Mouse (Mus musculus): Measurements from ENCODE around the gene Fam19a2. TPM values are rescaled to one million over a fixed set of nuclear protein-coding genes. Genes with fewer than 3 reads are reported as not detected.

Gene Fam19a2
- polyA plus RNA-seq, 1 experiment = not detected

DNA sequence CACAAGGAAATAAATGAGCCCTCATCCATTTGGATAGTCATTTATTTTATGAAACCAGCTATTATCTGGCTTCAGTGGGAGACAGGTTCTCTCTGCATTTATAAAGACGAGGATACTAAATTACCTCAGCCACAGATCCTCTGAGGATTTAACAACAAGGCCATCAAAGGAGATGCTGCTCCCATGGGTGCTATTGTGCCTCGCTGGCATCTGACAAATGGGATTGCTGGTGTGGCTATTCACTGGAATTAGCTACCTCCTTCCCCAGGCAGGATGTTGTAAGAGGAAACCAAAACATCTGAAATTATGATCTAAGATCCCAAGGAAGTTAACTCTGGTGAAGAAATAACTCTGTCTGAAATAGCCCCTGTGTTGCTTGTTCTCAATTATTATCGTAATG, 262.3 kb downstream of the Fam19a2 start:
- TF ChIP-seq POLR2A (IDR thresholded peaks at IDR 0.05; ENCODE audit: borderline replicate concordance, control insufficient read depth, low read depth, low read length) (no peak), CTCF (IDR thresholded peaks at IDR 0.05; ENCODE audit: control insufficient read depth, insufficient read depth, low read length) (no peak)
- Histone ChIP-seq H3K4me3 (replicated peaks; ENCODE audit: control insufficient read depth, low read depth, low read length) (no peak overlapping the region), H3K27ac (ENCODE audit: control insufficient read depth, insufficient read depth, low read depth, low read length, poor library complexity) (no peak overlapping the region), H3K4me1 (ENCODE audit: control insufficient read depth, insufficient read depth, low read length) (no peaks in the 10 kb centered on the region)
- WGBS = 58% methylated on average over 3 of the region's 3 CpGs

DNA sequence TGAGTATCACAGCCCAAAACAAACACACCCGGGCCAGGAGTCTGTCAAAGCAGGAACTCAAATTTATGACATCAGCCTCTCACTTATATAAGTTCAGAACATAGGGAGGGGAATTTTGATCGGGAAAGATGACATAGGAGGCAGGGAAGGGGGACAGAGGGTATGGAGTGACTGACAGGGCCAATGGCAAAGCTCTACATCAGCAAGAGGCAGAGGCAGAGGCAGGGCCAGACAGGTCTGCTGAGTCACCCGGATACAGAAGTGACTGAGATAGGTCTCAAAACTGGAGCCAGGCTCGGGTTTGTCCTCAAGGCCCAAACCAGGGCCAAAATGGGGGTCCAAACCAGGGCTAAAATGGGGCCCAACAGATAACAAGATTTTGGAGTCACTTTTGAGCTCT, 272.3 kb downstream of the Fam19a2 start:
- TF ChIP-seq POLR2A (IDR thresholded peaks at IDR 0.05; ENCODE audit: borderline replicate concordance, control insufficient read depth, low read depth, low read length) (no peak), CTCF (IDR thresholded peaks at IDR 0.05; ENCODE audit: control insufficient read depth, insufficient read depth, low read length) (no peak)
- Histone ChIP-seq H3K4me1 (ENCODE audit: control insufficient read depth, insufficient read depth, low read length) (no peaks in the 10 kb centered on the region), H3K4me3 (replicated peaks; ENCODE audit: control insufficient read depth, low read depth, low read length) (no peak overlapping the region), H3K27ac (ENCODE audit: control insufficient read depth, insufficient read depth, low read depth, low read length, poor library complexity) (no peak overlapping the region)
- 62% methylated on average over 4 of the region's 4 CpGs for WGBS

DNA sequence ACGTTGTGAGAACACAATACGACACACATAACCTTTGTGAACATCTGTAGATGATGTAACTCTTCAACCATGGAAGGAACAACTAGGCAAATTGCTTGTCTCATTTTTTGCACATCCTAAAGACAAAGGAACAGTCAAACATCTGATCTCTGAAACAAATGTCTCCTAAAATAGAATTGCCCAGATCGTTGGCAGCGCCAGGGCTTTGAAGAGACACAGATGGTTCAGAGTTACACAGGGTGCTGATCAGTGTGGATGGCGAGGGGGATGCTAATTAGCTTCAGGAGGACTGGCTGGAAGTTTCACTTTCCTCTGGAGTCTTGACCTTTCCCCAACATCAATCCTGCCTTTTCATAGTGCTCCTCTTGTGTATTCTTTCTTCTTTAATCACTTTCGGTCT, 284.6 kb downstream of the Fam19a2 start:
- Histone ChIP-seq H3K4me1 (ENCODE audit: control insufficient read depth, insufficient read depth, low read length) (no peaks in the 10 kb centered on the region), H3K4me3 (replicated peaks; ENCODE audit: control insufficient read depth, low read depth, low read length) (no peak overlapping the region), H3K27ac (ENCODE audit: control insufficient read depth, insufficient read depth, low read depth, low read length, poor library complexity) (no peak overlapping the region)
- TF ChIP-seq POLR2A (IDR thresholded peaks at IDR 0.05; ENCODE audit: borderline replicate concordance, control insufficient read depth, low read depth, low read length) = no peak
- no peak for TF ChIP-seq CTCF (IDR thresholded peaks at IDR 0.05; ENCODE audit: control insufficient read depth, insufficient read depth, low read length)
- 70% methylated on average over 6 of the region's 6 CpGs for WGBS

DNA sequence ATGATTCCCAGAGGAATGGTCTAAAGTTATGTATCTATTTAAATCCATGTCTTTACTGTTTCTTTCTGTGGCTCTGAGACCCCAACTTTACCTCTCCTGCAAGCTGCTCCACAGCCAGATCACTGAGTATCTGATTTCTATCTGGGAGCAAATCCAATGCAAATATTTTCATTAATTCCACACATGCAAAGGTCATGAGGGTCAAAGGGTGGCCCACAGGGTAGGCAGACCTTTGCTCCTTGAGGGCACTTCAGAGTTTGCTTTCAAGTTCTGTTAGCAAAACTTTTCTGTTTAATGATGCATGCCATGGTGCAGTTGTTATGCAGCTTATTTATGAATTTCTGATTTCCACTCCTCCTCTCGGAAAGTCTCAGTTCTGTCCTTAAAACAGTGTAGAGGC, 303.9 kb downstream of the Fam19a2 start:
- Histone ChIP-seq H3K4me3 (replicated peaks; ENCODE audit: control insufficient read depth, low read depth, low read length) (no peak overlapping the region), H3K27ac (ENCODE audit: control insufficient read depth, insufficient read depth, low read depth, low read length, poor library complexity) (no peak overlapping the region), H3K4me1 (ENCODE audit: control insufficient read depth, insufficient read depth, low read length) (peaks cover 2% of the 10 kb centered on the region; the same call in 1 of the 2 replicates)
- 85% methylated on average over 1 of the region's 1 CpGs for WGBS
- TF ChIP-seq POLR2A (IDR thresholded peaks at IDR 0.05; ENCODE audit: borderline replicate concordance, control insufficient read depth, low read depth, low read length) = no peak
- no peak for TF ChIP-seq CTCF (IDR thresholded peaks at IDR 0.05; ENCODE audit: control insufficient read depth, insufficient read depth, low read length)

DNA sequence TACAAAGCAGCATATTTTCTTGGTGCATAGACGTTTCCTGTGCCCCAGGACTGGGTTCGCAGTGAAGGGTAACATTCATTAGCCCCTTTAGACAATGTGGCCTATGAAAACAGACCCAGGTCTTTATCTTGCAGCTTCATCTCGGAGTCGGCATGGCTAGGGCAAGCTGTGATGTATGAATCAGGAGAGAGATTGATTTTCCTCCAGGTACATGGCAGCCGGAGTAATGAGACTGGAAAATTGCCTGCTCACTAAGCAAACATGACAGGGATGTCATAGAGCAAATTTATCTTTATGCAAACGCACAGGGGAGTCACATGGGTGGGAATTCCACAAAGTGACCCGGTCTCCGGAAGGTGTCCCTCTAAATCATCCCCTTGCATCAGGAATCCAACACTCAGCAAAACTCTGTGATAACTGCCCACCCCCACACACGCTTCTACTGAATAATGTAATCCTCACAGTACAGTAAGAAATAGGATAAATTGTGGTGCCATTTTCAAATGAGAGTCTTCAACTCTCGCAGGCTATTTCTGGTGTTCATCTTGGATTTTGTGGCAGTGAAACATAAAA, 306.9 kb downstream of the Fam19a2 start:
- Histone ChIP-seq H3K4me1 (ENCODE audit: control insufficient read depth, insufficient read depth, low read length) (peaks cover 2% of the 10 kb centered on the region; the same call in 1 of the 2 replicates), H3K4me3 (replicated peaks; ENCODE audit: control insufficient read depth, low read depth, low read length) (no peak overlapping the region), H3K27ac (ENCODE audit: control insufficient read depth, insufficient read depth, low read depth, low read length, poor library complexity) (no peak overlapping the region)
- WGBS = 77% methylated on average over 10 of the region's 10 CpGs
- TF ChIP-seq CTCF (IDR thresholded peaks at IDR 0.05; ENCODE audit: control insufficient read depth, insufficient read depth, low read length) (no peak), POLR2A (IDR thresholded peaks at IDR 0.05; ENCODE audit: borderline replicate concordance, control insufficient read depth, low read depth, low read length) (no peak)

DNA sequence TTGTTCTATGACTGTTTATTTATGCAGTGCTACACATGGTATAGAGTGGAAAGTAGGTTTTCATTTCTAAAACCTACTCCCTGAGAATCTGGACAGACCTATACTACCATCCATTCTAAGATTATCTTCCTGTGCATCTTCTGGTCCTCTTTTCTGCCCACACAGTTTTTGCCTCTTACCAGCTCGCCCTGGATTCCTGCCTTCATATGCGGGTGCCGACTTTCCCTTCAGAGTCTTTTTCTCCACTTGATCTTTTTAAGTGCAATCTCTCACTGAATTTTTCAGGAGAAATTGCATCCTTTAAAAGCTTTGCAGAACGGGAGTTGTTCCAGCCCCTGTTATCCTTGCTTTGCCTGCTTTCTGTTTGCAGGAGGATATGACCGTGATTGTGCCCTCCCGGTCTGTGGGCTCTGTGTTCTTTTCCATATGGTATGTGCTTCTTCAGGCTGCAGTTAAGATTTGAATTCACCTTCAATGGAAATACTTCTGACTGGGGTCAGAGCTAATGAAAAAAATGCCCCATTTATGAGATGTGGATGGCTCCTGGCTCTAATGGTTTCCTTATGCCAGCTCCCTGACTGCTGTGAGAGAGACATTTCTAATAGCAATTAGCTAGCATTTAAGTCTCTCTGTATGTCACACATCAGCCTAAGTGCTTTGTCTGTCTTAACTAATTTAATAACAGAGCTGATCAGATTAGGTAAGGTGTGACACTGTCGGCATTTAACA, 308.7 kb downstream of the Fam19a2 start:
- H3K4me3 ChIP-seq (replicated peaks; ENCODE audit: control insufficient read depth, low read depth, low read length) = no peak overlapping the region
- WGBS = 82% methylated on average over 7 of the region's 7 CpGs
- H3K27ac ChIP-seq (ENCODE audit: control insufficient read depth, insufficient read depth, low read depth, low read length, poor library complexity) = no peak overlapping the region
- TF ChIP-seq CTCF (IDR thresholded peaks at IDR 0.05; ENCODE audit: control insufficient read depth, insufficient read depth, low read length) (no peak), POLR2A (IDR thresholded peaks at IDR 0.05; ENCODE audit: borderline replicate concordance, control insufficient read depth, low read depth, low read length) (no peak)
- no peaks in the 10 kb centered on the region for H3K4me1 ChIP-seq (ENCODE audit: control insufficient read depth, insufficient read depth, low read length)

DNA sequence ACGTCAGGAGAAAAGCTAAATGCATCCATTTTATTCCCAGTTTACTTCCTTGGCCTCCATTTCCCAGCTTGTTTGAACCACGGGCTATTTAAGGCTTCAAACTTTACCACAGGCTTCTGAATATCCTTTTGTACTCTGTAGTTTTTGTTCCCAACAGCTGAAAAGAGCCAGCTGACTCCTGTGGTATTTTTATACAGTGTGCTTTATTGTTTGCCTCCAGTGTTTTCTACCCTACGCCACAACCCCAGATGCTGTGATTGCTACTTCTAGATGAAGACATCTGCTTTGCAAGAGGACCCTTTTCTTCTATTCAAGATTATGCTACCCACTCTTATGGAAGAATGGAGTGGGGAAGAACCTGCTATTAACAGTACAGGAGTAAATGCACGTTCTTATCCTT, 314.0 kb downstream of the Fam19a2 start:
- TF ChIP-seq POLR2A (IDR thresholded peaks at IDR 0.05; ENCODE audit: borderline replicate concordance, control insufficient read depth, low read depth, low read length) (no peak), CTCF (IDR thresholded peaks at IDR 0.05; ENCODE audit: control insufficient read depth, insufficient read depth, low read length) (no peak)
- 67% methylated on average over 4 of the region's 4 CpGs for WGBS
- Histone ChIP-seq H3K27ac (ENCODE audit: control insufficient read depth, insufficient read depth, low read depth, low read length, poor library complexity) (no peak overlapping the region), H3K4me1 (ENCODE audit: control insufficient read depth, insufficient read depth, low read length) (no peaks in the 10 kb centered on the region), H3K4me3 (replicated peaks; ENCODE audit: control insufficient read depth, low read depth, low read length) (no peak overlapping the region)

DNA sequence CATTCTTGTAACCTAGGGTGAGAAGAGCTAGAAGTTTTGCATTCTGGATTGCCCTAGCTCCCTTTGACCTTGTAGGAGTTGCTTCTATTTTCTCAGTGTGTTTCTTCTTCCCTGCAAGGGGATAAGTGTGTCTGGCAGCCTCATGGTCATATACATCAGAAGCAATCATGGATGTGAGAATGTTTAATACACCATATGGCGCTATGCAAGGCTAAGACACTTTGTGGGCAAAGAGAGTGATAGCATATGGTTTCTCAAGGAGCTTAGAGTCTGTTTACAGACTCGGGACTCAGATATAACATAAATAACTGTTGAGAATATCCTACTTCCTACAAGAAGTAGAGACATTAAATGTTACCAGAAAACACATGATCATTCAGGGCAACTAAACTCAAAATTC, 315.2 kb downstream of the Fam19a2 start:
- TF ChIP-seq CTCF (IDR thresholded peaks at IDR 0.05; ENCODE audit: control insufficient read depth, insufficient read depth, low read length) = no peak
- TF ChIP-seq POLR2A (IDR thresholded peaks at IDR 0.05; ENCODE audit: borderline replicate concordance, control insufficient read depth, low read depth, low read length) = no peak
- H3K27ac ChIP-seq (ENCODE audit: control insufficient read depth, insufficient read depth, low read depth, low read length, poor library complexity) = no peak overlapping the region
- WGBS = 61% methylated on average over 2 of the region's 2 CpGs

More for the DNA sequence above, 315.2 kb downstream of the Fam19a2 start:
- Histone ChIP-seq H3K4me3 (replicated peaks; ENCODE audit: control insufficient read depth, low read depth, low read length) (no peak overlapping the region), H3K4me1 (ENCODE audit: control insufficient read depth, insufficient read depth, low read length) (no peaks in the 10 kb centered on the region)

All from bone marrow, adult 2 months (tissue).